Mouse (Mus musculus) megakaryocyte, embryonic 14.5 days (primary cell): ENCODE results near the gene Cdrt4.

ENCODE experiments used
- FLI1 ChIP-seq: IDR thresholded peaks from 2 replicates; pipeline ENCODE4 v1.6.1; 2012; ENCODE audit warnings: low read length, inconsistent platforms, mixed read lengths
- GATA1 ChIP-seq: IDR thresholded peaks from 3 replicates; pipeline ENCODE4 v1.6.1; 2012; ENCODE audit warnings: mixed read lengths, low read length, inconsistent platforms, borderline replicate concordance

GRCm38 (mm10) chr11:62985075-62985474 lies 34.1 kb downstream of the Cdrt4 start:
- TF ChIP-seq FLI1 = no peak
- no peak for TF ChIP-seq GATA1
